Mouse (Mus musculus): ENCODE measurements at regions not wholly inside any gene's neighbourhood (a gene's known extent, or its start where the extent isn't known, plus 50 kb on each side); places are given as distances from the start of the nearest gene placed in this dataset.

DNA sequence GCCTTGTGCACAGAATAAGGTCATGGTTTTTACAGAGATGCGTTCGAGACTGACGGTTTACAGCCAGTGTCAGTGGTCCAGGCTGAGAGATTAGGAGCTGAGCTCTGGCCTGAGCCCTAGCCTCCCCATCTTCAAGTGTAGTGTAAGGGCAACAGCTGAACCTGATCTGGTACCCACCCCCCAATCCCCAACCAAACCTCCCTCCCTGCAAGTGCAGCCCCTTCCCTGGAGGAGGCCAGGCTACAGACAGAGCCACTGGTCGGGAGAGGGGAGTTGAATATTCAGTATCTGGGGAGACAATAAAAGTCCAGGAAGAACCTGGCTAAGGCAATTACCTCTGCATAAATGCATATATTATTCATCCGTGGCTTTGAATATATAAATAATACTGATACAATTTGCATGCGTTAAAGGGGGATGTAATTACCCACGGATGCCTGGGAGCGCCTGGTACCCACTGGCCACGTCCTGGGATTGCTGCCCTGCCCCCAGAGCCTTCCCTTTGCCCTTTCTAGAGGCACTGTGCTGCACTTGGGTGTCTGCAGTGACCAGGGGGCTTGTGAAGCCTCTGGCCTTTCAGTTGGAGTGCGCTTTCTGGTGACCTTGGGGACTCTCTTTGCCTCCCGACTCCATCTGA is 95.5 kb upstream of the Mvb12b start:
- TF ChIP-seq POLR2A (IDR thresholded peaks at IDR 0.05; ENCODE audit: low read depth, low read length) (no peak), CTCF (conservative IDR thresholded peaks at IDR 0.05; ENCODE audit: insufficient read depth, insufficient read length, low read depth, low read length) (no peak)
